Mouse (Mus musculus): ENCODE measurements around the gene Celf1. TPM values are rescaled to one million over a fixed set of nuclear protein-coding genes. Genes with fewer than 3 reads are reported as not detected.
A peak's percentile ranks its signal among the peaks of the same experiment; 100 is the strongest.
"Not testable (repeated sequence)": the region's sequence is repeated elsewhere in the genome, so short reads cannot be mapped to it uniquely, and the experiment has no call there.

The Celf1 gene
- total RNA-seq, 2 experiments from 2014 or later, result 72.6 to 75.3 TPM

- intact Hi-C loops (cut with DNase I), result loop anchor here (5.0 kb wide), 2 partner anchors 34 to 76 kb away; partner anchors contain the start of genes Celf1 and Psmc3
- peak; percentile 24 to 52 for DNase-seq
Measured at GRCm38 (mm10) chr2:91018061-91018788, 78.0 kb downstream of the Celf1 start.

- intact Hi-C loops (cut with DNase I), result loop anchor here (5.0 kb wide), 2 partner anchors 32 to 78 kb away; partner anchors contain the start of genes Celf1 and Psmc3
- DNase-seq, result no peak
Measured at GRCm38 (mm10) chr2:91019911-91020310, 79.7 kb downstream of the Celf1 start.

GRCm38 (mm10) chr2:91022266-91022665 lies 82.1 kb downstream of the Celf1 start:
- DNase-seq; intact Hi-C loops (cut with DNase I): not testable (repeated sequence)

GRCm38 (mm10) chr2:91023131-91023530 lies 82.9 kb downstream of the Celf1 start:
- no peak for DNase-seq

DNA sequence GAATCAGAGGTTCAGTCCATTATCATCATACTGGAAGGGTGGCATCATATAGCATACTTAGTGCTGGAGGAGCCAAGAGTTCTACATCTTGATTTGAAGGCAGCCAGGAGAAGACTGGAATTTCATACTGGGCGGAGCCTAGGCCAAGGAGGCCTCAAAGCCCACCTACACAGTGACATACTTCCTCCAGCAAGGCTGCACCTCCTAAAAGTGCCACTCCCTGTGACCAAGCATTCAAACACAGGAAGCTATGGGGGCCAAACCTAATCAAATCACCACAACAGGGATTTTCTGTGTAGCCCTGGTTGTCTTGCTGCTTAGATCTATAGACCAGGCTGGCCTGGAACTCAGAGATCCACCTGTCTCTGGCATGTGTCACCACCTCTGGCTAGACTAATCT lies 83.8 kb downstream of the Celf1 start:
- no peak for DNase-seq
- intact Hi-C loops (cut with DNase I), result no loop called here

More at GRCm38 (mm10) chr2:91023131-91023530, 82.9 kb downstream of the Celf1 start:
- intact Hi-C loops (cut with DNase I), result no loop called here

DNA sequence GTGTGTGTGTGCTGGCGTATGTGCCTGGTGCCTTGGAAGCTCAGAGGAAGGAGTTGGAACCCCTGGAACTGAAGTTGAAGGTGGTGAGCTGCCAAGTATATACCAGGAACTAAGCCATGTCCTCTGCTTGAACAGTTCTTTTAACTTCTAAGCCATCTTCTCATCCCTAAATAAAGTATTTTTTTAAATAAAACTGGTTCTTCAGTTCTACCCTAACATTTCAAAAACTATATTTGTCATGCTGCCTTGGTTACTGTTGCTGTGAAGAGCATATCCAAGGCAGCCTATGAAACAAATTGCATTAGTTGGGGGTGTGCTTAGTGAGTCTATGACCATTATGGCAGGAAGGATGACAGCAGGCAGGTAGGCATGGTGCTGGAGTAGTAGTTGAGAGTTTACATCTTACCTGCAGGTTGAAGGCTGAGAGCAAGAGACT lies 84.9 kb downstream of the Celf1 start:
- no peak for DNase-seq
- intact Hi-C loops (cut with DNase I), result no loop called here

DNA sequence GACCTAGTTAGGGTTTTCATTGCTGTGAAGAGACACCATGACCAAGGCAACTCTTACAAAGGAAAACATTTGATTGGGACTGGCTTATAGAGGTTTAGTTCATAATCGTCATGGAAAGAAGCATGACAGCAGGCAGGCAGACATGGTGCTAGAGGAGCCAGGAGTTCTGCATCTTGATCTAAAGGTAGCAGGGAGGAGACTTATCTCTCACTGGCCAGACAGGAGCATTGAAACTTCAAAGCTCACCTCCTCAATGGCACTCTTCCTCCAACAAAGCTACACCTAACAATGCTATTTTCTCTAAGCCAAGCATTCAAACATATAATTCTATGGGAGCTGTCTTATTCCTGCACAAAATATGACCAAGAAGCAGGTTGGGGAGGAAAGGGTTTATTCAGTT lies 86.3 kb downstream of the Celf1 start:
- no peak for DNase-seq
- intact Hi-C loops (cut with DNase I), result no loop called here

GRCm38 (mm10) chr2:91027391-91028214 lies 87.4 kb downstream of the Celf1 start:
- peak in 1 of 2 experiments; percentile 35 for DNase-seq
- intact Hi-C loops (cut with DNase I), result no loop called here

DNA sequence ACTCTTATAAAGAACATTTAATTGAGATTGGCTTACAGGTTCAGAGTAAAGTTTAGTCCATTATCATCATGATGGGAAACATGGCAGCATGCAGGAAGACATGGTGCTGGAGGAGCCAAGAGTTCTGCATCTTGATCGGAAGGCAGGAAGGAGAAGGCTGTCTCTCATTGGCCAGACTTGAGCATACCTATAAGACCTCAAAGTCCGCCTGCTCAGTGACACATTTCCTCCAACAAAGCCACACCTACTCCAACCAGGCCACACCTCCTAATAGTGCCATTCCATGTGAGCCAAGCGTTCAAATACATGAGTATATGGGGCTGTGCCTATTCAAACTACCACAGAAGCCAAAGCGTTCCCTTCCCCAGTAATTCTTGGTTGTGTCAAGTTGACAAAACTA lies 91.0 kb downstream of the Celf1 start:
- intact Hi-C loops (cut with DNase I), result loop anchor here (5.0 kb wide), 1 partner anchor 71 kb away; no protein-coding TSS in a partner anchor
- DNase-seq, result no peak

DNA sequence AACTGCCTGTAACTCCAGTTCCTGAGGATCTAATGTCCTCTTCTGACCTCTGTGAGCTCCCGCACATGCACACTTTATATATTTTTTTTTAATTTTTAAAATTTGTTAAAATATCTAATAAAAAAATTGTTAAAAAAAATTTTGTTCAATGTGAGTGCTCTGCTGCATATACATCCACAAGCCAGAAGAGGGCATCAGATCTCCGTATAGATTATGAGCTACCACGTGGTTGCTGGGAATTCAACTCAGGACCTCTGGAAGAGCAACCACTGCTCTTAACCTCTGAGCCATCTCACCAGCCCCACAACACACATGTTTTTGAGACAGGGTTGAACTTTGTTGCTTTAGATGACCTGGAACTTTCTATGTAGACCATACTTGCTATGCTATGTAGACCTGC lies 92.8 kb downstream of the Celf1 start:
- DNase-seq, result no peak
- intact Hi-C loops (cut with DNase I), result loop anchor here (5.0 kb wide), 1 partner anchor 69 kb away; no protein-coding TSS in a partner anchor

DNA sequence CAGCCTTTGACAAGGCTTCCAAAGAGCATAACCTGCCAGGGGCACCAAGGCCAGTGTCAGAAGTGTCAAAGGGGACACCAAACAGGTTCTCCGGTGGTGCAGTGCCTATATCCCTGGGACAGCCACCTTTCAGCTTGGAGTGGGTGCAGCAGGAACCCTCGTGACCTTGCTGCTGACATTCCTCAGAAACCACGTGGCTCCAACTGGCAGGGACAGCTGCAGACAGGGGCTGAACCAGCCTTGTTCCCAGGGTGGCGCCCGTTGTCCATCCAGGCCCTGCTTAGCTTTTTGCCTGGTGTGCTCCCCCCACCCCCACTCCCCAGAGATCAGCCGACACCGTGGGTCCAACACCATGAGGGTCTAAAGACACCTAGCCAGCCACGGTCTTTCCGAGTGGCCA lies 95.2 kb downstream of the Celf1 start, which contains the start of gene Rapsn:
Rapsn (plus strand) TSS at position 236 of the 400 bp plus-strand sequence.
- intact Hi-C loops (cut with DNase I), result no loop called here
- DNase-seq, result peak; percentile 49 to 56

DNA sequence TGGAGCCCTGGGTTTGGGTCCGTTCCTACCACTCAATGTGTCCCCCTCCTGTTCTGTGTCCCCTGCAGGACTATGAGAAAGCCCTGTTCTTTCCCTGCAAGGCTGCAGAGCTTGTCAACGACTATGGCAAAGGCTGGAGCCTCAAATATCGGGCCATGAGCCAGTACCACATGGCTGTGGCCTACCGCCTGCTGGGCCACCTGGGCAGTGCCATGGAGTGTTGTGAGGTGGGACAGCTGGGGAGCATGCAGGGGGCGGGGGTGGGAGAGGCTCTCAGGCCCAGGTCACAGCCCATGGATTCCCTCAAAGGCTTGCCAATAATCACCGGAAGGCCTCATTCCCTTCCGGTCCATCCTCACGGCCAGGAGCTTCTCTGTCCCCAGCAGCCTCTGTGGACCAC lies 101.6 kb downstream of the Celf1 start:
- intact Hi-C loops (cut with DNase I), result no loop called here
- DNase-seq, result no peak

DNA sequence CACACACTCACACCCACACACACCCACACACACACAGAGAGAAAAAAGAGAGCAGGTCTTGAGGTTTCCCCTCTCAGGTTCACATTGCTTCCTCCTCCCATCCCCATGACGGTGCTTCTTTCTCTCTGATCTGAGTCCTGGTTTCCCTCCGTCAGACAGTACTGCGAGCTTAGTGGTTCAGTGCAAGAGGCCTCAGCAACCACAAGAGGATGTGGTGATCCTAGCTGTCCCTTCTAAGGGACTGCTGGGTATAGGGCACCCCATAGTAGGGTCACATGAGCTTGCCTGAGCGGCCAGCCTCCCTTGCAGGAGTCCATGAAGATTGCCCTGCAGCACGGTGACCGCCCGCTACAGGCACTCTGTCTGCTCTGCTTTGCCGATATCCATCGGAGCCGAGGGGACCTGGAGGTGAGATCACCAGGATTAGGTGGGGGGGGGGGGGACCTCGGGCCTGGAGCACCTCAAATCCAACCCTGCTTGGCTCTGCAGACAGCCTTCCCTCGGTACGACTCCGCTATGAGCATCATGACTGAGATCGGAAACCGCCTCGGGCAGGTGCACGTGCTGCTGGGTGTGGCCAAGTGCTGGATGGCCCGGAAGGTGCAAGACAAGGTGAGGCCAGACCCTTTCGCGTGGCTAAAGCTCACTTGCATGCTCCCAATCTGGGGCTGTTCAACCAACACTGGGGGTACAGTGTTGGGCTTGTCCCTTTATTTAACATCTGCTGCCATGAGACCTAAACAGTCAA lies 102.6 kb downstream of the Celf1 start:
- intact Hi-C loops (cut with DNase I), result no loop called here
- no peak for DNase-seq

DNA sequence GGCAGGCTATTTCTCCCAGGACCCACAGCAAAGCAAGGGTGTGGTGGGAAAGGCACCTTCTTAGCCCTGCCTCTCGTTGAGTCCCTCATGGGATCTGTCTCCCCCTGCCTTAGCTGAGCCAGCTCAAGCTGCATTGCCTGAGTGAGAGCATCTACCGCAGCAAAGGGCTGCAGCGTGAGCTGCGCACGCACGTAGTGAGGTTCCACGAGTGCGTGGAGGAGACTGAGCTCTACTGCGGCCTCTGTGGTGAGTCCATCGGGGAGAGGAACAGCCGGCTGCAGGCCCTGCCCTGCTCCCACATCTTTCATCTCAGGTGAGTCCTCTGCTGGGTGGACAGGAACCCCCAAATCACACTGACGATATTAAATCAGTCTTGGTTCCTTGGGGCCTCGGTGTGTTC lies 104.5 kb downstream of the Celf1 start:
- intact Hi-C loops (cut with DNase I), result no loop called here

DNA sequence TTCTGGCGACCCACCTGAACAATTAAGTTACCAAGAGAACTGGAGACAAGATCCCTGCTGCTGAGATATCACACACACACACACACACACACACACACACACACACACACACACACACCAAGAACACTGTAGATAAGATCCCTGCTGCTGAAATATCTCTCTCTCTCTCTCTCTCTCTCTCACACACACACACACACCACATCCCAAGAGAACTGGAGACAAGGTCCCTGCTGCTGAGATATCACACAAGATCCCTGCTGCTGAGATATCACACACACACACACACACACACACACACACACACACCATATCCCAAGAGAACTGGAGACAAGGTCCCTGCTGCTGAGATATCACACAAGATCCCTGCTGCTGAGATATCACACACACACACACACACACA lies 105.6 kb downstream of the Celf1 start:
- intact Hi-C loops (cut with DNase I); DNase-seq: not testable (repeated sequence)

More for the DNA sequence above, 104.5 kb downstream of the Celf1 start:
- no peak for DNase-seq

DNA sequence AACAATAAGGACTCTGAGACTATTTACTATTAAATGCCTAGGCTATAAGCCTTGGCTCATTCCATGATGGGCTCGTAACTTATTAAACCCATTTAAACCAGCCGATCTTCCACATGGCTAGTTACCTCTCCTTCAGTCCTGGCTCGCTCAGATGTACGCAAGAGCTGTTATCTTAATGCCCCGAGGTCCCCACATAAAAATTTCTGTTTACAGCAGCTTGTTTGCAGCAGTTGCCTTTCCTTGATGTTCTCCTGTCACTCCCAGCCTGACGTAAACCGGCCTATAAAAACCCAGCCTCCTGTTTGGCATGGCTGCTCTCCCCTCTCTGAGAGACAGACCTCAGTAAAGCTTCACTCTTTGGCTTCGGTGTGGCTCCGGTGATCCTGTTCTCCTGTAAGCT lies 107.2 kb downstream of the Celf1 start:
- DNase-seq, result no peak
- intact Hi-C loops (cut with DNase I), result no loop called here

GRCm38 (mm10) chr2:91051917-91052316 lies 111.7 kb downstream of the Celf1 start:
- no peak for DNase-seq
- intact Hi-C loops (cut with DNase I), result loop anchor here (5.0 kb wide), 2 partner anchors 35 to 135 kb away; no protein-coding TSS in a partner anchor

GRCm38 (mm10) chr2:91052752-91053151 lies 112.6 kb downstream of the Celf1 start:
- DNase-seq, result no peak
- intact Hi-C loops (cut with DNase I), result loop anchor here (5.0 kb wide), 2 partner anchors 35 to 135 kb away; no protein-coding TSS in a partner anchor

DNA sequence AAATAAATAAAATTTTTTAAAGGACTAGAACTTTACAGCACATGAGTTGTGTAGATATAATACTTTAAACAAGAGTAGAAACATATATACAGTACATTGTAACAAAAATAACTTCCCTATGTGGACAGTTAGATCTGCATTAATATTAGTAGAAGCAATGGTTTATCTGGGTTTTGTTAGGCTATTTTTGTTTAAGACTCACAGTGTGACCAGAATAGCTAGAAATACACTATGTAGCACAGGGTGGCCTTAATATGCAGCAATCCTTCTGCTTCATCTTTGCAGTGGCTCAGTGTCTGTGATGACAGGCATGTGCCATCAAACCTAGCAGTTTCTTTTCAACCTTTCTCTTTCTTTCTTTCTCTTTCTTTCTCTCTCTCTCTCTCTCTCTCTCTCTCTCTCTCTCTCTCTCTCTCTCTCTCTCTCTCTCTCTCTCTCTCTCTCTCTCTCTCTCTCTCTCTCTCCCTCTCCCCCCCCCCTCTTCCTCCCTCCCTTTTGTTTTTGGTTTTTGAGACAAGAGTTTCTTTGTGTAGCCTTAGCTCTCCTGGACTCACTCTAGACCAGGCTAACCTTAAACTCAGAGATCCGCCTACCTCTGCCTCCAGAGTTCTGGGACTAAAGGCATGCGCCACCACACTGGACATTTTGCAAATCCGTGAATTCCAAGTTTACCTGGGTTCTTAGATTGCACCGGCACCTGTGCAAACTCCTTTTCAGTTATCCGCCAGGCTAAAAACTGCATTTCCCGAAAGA lies 113.2 kb downstream of the Celf1 start:
- intact Hi-C loops (cut with DNase I), result loop anchor here (5.0 kb wide), 2 partner anchors 36 to 136 kb away; no protein-coding TSS in a partner anchor

More for the DNA sequence above, 113.2 kb downstream of the Celf1 start:
- DNase-seq, result no peak
